Mouse (Mus musculus): ENCODE measurements around the gene Nhej1. TPM values are rescaled to one million over a fixed set of nuclear protein-coding genes. Genes with fewer than 3 reads are reported as not detected.

Nhej1 gene
- polyA plus RNA-seq, 1 experiment from 2014 or later: 7.2 TPM

DNA sequence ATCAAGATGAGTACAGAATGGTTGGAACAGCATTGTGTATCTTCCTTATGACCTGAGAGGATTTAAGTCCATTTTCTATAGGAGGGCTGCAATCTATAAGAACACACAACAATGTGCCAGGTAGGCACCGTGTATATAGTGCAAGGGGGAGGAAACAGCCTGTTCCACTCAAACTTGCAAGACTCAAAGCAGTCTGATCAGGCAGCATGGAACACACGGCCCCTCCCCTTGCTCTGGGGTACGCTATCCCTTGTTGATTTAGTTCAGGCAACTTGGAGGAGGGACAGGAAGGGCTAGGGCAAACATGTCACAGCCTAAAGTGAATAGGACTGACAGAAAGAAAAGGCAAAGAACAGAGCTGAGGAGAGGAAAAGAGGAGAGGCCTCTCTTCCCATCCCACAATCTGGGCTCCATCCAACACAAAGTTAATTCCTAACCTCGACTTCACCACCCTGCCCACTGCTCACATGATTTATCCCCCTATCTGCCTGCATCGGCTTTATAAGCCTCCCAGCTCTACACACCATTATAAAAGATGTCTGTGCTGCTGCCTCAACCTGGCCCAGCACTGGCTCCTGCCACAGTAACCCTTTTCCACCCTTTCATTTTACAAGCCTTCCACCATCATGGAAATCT is 110.7 kb downstream of the Nhej1 start:
- Histone ChIP-seq H3K27me3 (no peaks in the 10 kb centered on the region), H3K9me3 (replicated peaks) (no peaks in the 10 kb centered on the region), H3K36me3 (no peaks in the 10 kb centered on the region), H3K4me2 (no peak overlapping the region), H3K27ac (no peak overlapping the region), H3K9ac (no peak overlapping the region), H3K4me1 (replicated peaks) (peaks cover 17% of the 10 kb centered on the region), H3K4me3 (no peak overlapping the region)
- 41% methylated on average over 5 of the region's 5 CpGs for whole genome bisulfite sequencing
- no peak for ATAC-seq (replicated peaks; ENCODE audit: insufficient number of reproducible peaks, insufficient read depth, low FRiP score, low read depth)

DNA sequence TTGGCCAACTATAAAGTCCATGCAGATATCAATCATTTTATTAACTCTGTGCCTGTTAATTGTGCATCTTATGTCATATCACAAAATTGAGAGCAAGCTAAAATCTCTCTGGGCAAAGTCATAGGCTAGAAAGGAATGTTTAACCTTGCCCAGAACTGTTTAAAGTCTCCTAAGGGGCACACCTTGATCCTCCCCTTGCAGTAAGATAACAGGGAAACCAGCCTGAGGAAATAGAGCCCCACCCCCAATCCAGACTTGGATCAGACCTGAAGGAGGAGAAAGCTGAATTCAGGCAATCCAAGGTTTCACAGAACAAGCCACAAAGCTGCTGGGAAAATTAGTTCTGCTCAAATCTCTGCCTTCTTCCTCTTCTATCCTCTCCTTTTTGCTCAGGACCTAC is 114.2 kb downstream of the Nhej1 start:
- H3K36me3 ChIP-seq: no peaks in the 10 kb centered on the region
- no peak overlapping the region for H3K27ac ChIP-seq
- no peak overlapping the region for H3K9ac ChIP-seq
- no peak overlapping the region for H3K4me3 ChIP-seq
- no peak for ATAC-seq (replicated peaks; ENCODE audit: insufficient number of reproducible peaks, insufficient read depth, low FRiP score, low read depth)
- no peaks in the 10 kb centered on the region for H3K27me3 ChIP-seq
- H3K4me2 ChIP-seq: no peak overlapping the region
- H3K4me1 ChIP-seq (replicated peaks): peaks cover 11% of the 10 kb centered on the region
- H3K9me3 ChIP-seq (replicated peaks): no peaks in the 10 kb centered on the region

DNA sequence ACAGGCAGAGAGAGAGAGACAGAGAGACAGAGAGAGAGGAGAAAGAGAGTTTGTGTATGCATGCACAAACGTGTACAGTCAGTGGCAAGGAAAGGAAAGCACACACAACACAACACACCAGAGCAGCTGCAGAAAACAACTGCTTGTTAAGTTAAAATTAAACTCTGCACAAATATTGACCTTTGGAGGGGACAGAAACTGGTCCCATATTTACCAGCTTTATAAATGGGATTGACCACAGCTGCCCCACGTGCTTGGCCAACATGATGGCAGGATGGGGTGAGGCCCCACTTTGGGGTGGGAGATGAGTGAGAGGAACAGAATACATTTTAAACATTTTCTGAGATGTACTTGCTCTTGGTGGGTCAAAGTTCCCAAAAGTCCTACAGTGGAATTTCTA is 114.8 kb downstream of the Nhej1 start:
- 65% methylated on average over 2 of the region's 2 CpGs for WGBS
- Histone ChIP-seq H3K4me1 (replicated peaks) (peaks cover 8% of the 10 kb centered on the region), H3K9me3 (replicated peaks) (no peaks in the 10 kb centered on the region), H3K36me3 (no peaks in the 10 kb centered on the region), H3K4me3 (no peak overlapping the region), H3K27ac (no peak overlapping the region), H3K4me2 (no peak overlapping the region), H3K9ac (no peak overlapping the region), H3K27me3 (no peaks in the 10 kb centered on the region)
- no peak for ATAC-seq (replicated peaks; ENCODE audit: insufficient number of reproducible peaks, insufficient read depth, low FRiP score, low read depth)

GRCm38 (mm10) chr1:75006016-75006415 is 119.0 kb downstream of the Nhej1 start:
- Histone ChIP-seq H3K27ac (no peak overlapping the region), H3K27me3 (no peaks in the 10 kb centered on the region), H3K4me1 (replicated peaks) (peaks cover 7% of the 10 kb centered on the region), H3K9me3 (replicated peaks) (no peaks in the 10 kb centered on the region), H3K9ac (no peak overlapping the region), H3K4me2 (no peak overlapping the region), H3K4me3 (no peak overlapping the region), H3K36me3 (no peaks in the 10 kb centered on the region)
- 21% methylated on average over 4 of the region's 4 CpGs for WGBS
- ATAC-seq (replicated peaks; ENCODE audit: insufficient number of reproducible peaks, insufficient read depth, low FRiP score, low read depth): peak; percentile 58; the same call in 1 of the 2 replicates

- Histone ChIP-seq H3K36me3 (no peaks in the 10 kb centered on the region), H3K27me3 (no peaks in the 10 kb centered on the region), H3K4me1 (replicated peaks) (peaks cover 7% of the 10 kb centered on the region), H3K9me3 (replicated peaks) (no peaks in the 10 kb centered on the region), H3K4me2 (no peak overlapping the region), H3K9ac (no peak overlapping the region), H3K4me3 (no peak overlapping the region), H3K27ac (no peak overlapping the region)
- ATAC-seq (replicated peaks; ENCODE audit: insufficient number of reproducible peaks, insufficient read depth, low FRiP score, low read depth): no peak
- 55% methylated on average over 6 of the region's 6 CpGs for WGBS
These were observed 123.8 kb downstream of the Nhej1 start for GRCm38 (mm10) chr1:75001183-75001582.

GRCm38 (mm10) chr1:75000496-75000895 is 124.5 kb downstream of the Nhej1 start:
- no peak overlapping the region for H3K4me2 ChIP-seq
- WGBS: 0% methylated on average over 1 of the region's 1 CpGs

GRCm38 (mm10) chr1:74999173-74999572 is 125.8 kb downstream of the Nhej1 start:
- ATAC-seq (replicated peaks; ENCODE audit: insufficient number of reproducible peaks, insufficient read depth, low FRiP score, low read depth): no peak
- H3K27me3 ChIP-seq: no peaks in the 10 kb centered on the region
- H3K36me3 ChIP-seq: no peaks in the 10 kb centered on the region
- no peaks in the 10 kb centered on the region for H3K4me1 ChIP-seq (replicated peaks)
- H3K4me3 ChIP-seq: no peak overlapping the region
- no peak overlapping the region for H3K27ac ChIP-seq
- 67% methylated on average over 5 of the region's 5 CpGs for WGBS
- no peak overlapping the region for H3K9ac ChIP-seq
- no peak overlapping the region for H3K4me2 ChIP-seq
- no peaks in the 10 kb centered on the region for H3K9me3 ChIP-seq (replicated peaks)

More at GRCm38 (mm10) chr1:75000496-75000895, 124.5 kb downstream of the Nhej1 start:
- H3K4me3 ChIP-seq: no peak overlapping the region
- no peaks in the 10 kb centered on the region for H3K27me3 ChIP-seq
- no peak overlapping the region for H3K27ac ChIP-seq
- H3K4me1 ChIP-seq (replicated peaks): no peaks in the 10 kb centered on the region
- no peaks in the 10 kb centered on the region for H3K9me3 ChIP-seq (replicated peaks)
- H3K36me3 ChIP-seq: no peaks in the 10 kb centered on the region
- H3K9ac ChIP-seq: no peak overlapping the region
- ATAC-seq (replicated peaks; ENCODE audit: insufficient number of reproducible peaks, insufficient read depth, low FRiP score, low read depth): no peak

DNA sequence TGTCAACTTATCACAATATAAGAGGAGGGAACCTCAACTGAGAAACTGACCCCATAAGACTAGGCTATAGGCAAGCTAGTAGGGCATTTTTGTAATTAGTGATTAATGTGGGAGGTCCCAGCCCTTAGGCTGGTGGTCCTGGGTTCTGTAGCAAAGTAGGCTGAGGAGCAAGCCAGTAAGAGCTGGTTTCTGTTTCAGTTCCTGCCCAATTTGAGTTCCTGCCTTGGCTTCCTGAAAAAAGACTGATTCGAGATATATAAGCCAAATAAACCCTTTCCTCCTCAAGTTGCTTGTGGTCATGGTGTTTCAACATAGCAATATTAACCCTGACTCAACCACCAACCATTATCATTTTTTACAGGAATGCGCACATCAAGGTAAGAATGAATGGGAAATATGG is 127.8 kb downstream of the Nhej1 start:
- Histone ChIP-seq H3K9me3 (replicated peaks) (no peaks in the 10 kb centered on the region), H3K4me2 (no peak overlapping the region), H3K4me1 (replicated peaks) (no peaks in the 10 kb centered on the region), H3K27me3 (no peaks in the 10 kb centered on the region), H3K4me3 (no peak overlapping the region), H3K36me3 (no peaks in the 10 kb centered on the region), H3K9ac (no peak overlapping the region), H3K27ac (no peak overlapping the region)
- ATAC-seq (replicated peaks; ENCODE audit: insufficient number of reproducible peaks, insufficient read depth, low FRiP score, low read depth): no peak
- WGBS: 70% methylated on average over 2 of the region's 2 CpGs

DNA sequence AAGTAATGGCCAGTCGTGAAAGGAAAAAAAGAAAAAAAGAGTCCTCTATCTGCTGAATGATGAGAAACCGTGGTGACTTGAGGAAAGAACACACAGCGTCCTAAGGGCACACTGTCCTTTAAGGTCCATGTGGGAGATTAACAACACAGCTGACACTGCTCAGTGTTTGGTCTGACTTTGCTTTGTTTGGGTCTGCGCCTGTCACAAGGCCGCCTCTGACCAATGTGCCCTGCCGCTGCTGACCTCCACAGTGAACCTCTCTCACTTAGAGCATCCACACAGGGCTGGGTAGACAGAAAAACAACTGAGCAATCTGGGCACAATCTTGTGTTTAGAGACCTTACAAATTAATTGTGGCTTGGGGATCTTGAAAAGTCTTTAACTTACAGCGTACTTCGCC is 148.0 kb downstream of the Nhej1 start:
- Histone ChIP-seq H3K4me2 (no peak overlapping the region), H3K27me3 (no peaks in the 10 kb centered on the region), H3K4me1 (replicated peaks) (no peaks in the 10 kb centered on the region), H3K9ac (no peak overlapping the region), H3K9me3 (replicated peaks) (no peaks in the 10 kb centered on the region), H3K27ac (no peak overlapping the region), H3K4me3 (no peak overlapping the region), H3K36me3 (no peaks in the 10 kb centered on the region)
- ATAC-seq (replicated peaks; ENCODE audit: insufficient number of reproducible peaks, insufficient read depth, low FRiP score, low read depth): no peak
- WGBS: 74% methylated on average over 8 of the region's 8 CpGs

- H3K4me1 ChIP-seq (replicated peaks): no peaks in the 10 kb centered on the region
- WGBS: 90% methylated on average over 1 of the region's 1 CpGs
- ATAC-seq (replicated peaks; ENCODE audit: insufficient number of reproducible peaks, insufficient read depth, low FRiP score, low read depth): no peak
- H3K4me3 ChIP-seq: no peak overlapping the region
- H3K36me3 ChIP-seq: no peaks in the 10 kb centered on the region
- no peaks in the 10 kb centered on the region for H3K27me3 ChIP-seq
- no peak overlapping the region for H3K9ac ChIP-seq
- no peaks in the 10 kb centered on the region for H3K9me3 ChIP-seq (replicated peaks)
- H3K27ac ChIP-seq: no peak overlapping the region
- H3K4me2 ChIP-seq: no peak overlapping the region
These were observed 149.1 kb downstream of the Nhej1 start for GRCm38 (mm10) chr1:74975936-74976335.

DNA sequence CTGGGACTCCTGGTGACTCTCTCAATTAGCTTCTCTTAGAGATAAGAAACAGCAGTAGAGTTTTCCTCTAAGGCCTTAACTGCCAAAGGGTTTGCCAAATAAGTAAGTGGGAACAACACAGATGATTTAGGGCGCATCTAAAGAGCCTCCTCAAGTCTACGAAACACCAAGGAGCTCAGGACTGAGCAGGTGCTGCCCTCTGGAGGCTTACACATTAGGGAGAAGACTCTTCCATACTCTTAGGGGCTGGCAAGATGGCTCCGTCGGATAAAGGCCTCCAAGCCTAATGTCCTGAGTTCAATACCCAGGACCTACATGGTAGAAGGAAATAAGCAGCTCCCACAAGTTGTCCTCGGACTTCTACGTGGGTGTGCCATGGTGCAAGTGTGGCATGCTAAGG is 151.4 kb downstream of the Nhej1 start:
- 67% methylated on average over 6 of the region's 6 CpGs for WGBS
- Histone ChIP-seq H3K36me3 (no peaks in the 10 kb centered on the region), H3K4me3 (no peak overlapping the region), H3K27ac (no peak overlapping the region), H3K4me1 (replicated peaks) (no peaks in the 10 kb centered on the region), H3K27me3 (no peaks in the 10 kb centered on the region), H3K9me3 (replicated peaks) (no peaks in the 10 kb centered on the region), H3K9ac (no peak overlapping the region), H3K4me2 (no peak overlapping the region)
- ATAC-seq (replicated peaks; ENCODE audit: insufficient number of reproducible peaks, insufficient read depth, low FRiP score, low read depth): no peak

- ATAC-seq (replicated peaks; ENCODE audit: insufficient number of reproducible peaks, insufficient read depth, low FRiP score, low read depth): no peak
- no peak overlapping the region for H3K27ac ChIP-seq
- WGBS: 62% methylated on average over 4 of the region's 4 CpGs
- H3K9me3 ChIP-seq (replicated peaks): no peaks in the 10 kb centered on the region
- no peaks in the 10 kb centered on the region for H3K36me3 ChIP-seq
- no peak overlapping the region for H3K9ac ChIP-seq
- 0 out of 2 replicates have a peak, but pooled peaks cover 2% of the 10 kb centered on the region for H3K4me1 ChIP-seq (replicated peaks)
- no peak overlapping the region for H3K4me3 ChIP-seq
- H3K27me3 ChIP-seq: no peaks in the 10 kb centered on the region
- H3K4me2 ChIP-seq: no peak overlapping the region
These were observed 153.5 kb downstream of the Nhej1 start for GRCm38 (mm10) chr1:74971353-74972050.

Measured in heart, embryonic 15.5 days (tissue).